Mouse (Mus musculus) forebrain, embryonic 10.5 days (tissue): ENCODE data around the gene Mtrex. TPM values are rescaled to one million over a fixed set of nuclear protein-coding genes. Genes with fewer than 3 reads are reported as not detected.

ENCODE experiments used
- DNase-seq: peaks from one replicate; pipeline ENCODE4 v3.0.0-alpha.2; 2017; ENCODE audit warnings: low spot score; ENCODE audit errors: extremely low spot score
- H3K27ac ChIP-seq: fragments of 300-500 bp; sonication (generic); 2 replicates; pipeline ENCODE4 v1.5.1; 2016; ENCODE audit warnings: mild to moderate bottlenecking
- H3K27me3 ChIP-seq: fragments of 300-500 bp; sonication (generic); 2 replicates; pipeline ENCODE4 v1.6.1; 2016; ENCODE audit warnings: mild to moderate bottlenecking; ENCODE audit not compliant: poor library complexity, severe bottlenecking
- H3K36me3 ChIP-seq: fragments of 300-500 bp; sonication (generic); replicated peaks from 2 replicates; pipeline ENCODE4 v1.6.1; 2016; ENCODE audit warnings: mild to moderate bottlenecking, moderate library complexity
- H3K4me1 ChIP-seq: fragments of 300-500 bp; sonication (generic); 2 replicates; pipeline ENCODE4 v1.6.1; 2016
- H3K4me3 ChIP-seq: fragments of 300-500 bp; sonication (generic); 2 replicates; pipeline ENCODE4 v1.5.1; 2016; ENCODE audit warnings: mild to moderate bottlenecking, moderate library complexity
- H3K9me3 ChIP-seq: fragments of 300-500 bp; sonication (generic); 2 replicates; pipeline ENCODE4 v1.6.1; 2016; ENCODE audit warnings: mild to moderate bottlenecking, moderate library complexity
- WGBS: fragments of 180-500 bp; shearing (Covaris S2); methylation state at CpG from one replicate; pipeline ENCODE4 v1.1.7; 2016; 5-methylcytosine and 5-hydroxymethylcytosine counted together
- polyA plus RNA-seq: library from polyadenylated mRNA; unstranded; fragments of >200 nt; fragmentation: Nextera tagmentation; extraction: Ambion mirVana; gene quantifications from 2 replicates; pipeline ENCODE4 v1.2.1, GENCODE M21; 2016

The Mtrex gene
- polyA plus RNA-seq, 1 experiment from 2014 or later = 99.4 TPM

- Histone ChIP-seq H3K27me3 (no peaks in the 10 kb centered on the region), H3K9me3 (no peaks in the 10 kb centered on the region), H3K27ac (no peak overlapping the region), H3K4me3 (peak overlapping the region; percentile 19; the same call in 1 of the 2 replicates), H3K36me3 (peaks cover 30% of the 10 kb centered on the region), H3K4me1 (peaks cover 28% of the 10 kb centered on the region)
- 87% methylated on average over 6 of the region's 6 CpGs for WGBS
- no peak for DNase-seq
Measured at GRCm38 (mm10) chr13:112925266-112925665, 1.9 kb downstream of the Mtrex start.

- Histone ChIP-seq H3K27ac (no peak overlapping the region), H3K9me3 (no peaks in the 10 kb centered on the region), H3K4me1 (peaks cover 12% of the 10 kb centered on the region), H3K4me3 (no peak overlapping the region), H3K36me3 (peaks cover 65% of the 10 kb centered on the region), H3K27me3 (no peaks in the 10 kb centered on the region)
- no peak for DNase-seq
- 94% methylated on average over 3 of the region's 3 CpGs for WGBS
Measured at GRCm38 (mm10) chr13:112920906-112921305, 6.3 kb downstream of the Mtrex start.

GRCm38 (mm10) chr13:112919141-112919865 is 7.9 kb downstream of the Mtrex start:
- no peak for DNase-seq
- H3K36me3 ChIP-seq = peaks cover 80% of the 10 kb centered on the region
- 93% methylated on average over 4 of the region's 4 CpGs for WGBS
- H3K27me3 ChIP-seq = no peaks in the 10 kb centered on the region
- no peak overlapping the region for H3K4me3 ChIP-seq
- H3K27ac ChIP-seq = no peak overlapping the region
- no peaks in the 10 kb centered on the region for H3K9me3 ChIP-seq
- no peaks in the 10 kb centered on the region for H3K4me1 ChIP-seq

- H3K27ac ChIP-seq = no peak overlapping the region
- no peaks in the 10 kb centered on the region for H3K4me1 ChIP-seq
- H3K9me3 ChIP-seq = no peaks in the 10 kb centered on the region
- H3K27me3 ChIP-seq = no peaks in the 10 kb centered on the region
- H3K4me3 ChIP-seq = no peak overlapping the region
- WGBS = 91% methylated on average over 4 of the region's 4 CpGs
- DNase-seq = no peak
- peaks cover 89% of the 10 kb centered on the region for H3K36me3 ChIP-seq
Measured at GRCm38 (mm10) chr13:112910434-112910833, 16.8 kb downstream of the Mtrex start.

- Histone ChIP-seq H3K4me1 (no peaks in the 10 kb centered on the region), H3K27ac (no peak overlapping the region), H3K9me3 (no peaks in the 10 kb centered on the region), H3K36me3 (peaks cover 89% of the 10 kb centered on the region), H3K27me3 (no peaks in the 10 kb centered on the region), H3K4me3 (no peak overlapping the region)
- peak; percentile 32 for DNase-seq
- WGBS = 79% methylated on average over 4 of the region's 4 CpGs
Measured at GRCm38 (mm10) chr13:112909663-112910062, 17.5 kb downstream of the Mtrex start.

- no peak overlapping the region for H3K27ac ChIP-seq
- H3K36me3 ChIP-seq = peaks cover 97% of the 10 kb centered on the region
- over 99% methylated on average over 3 of the region's 3 CpGs for WGBS
- H3K4me1 ChIP-seq = no peaks in the 10 kb centered on the region
- H3K9me3 ChIP-seq = no peaks in the 10 kb centered on the region
- no peaks in the 10 kb centered on the region for H3K27me3 ChIP-seq
- no peak for DNase-seq
- no peak overlapping the region for H3K4me3 ChIP-seq
Measured at GRCm38 (mm10) chr13:112902176-112902575, 25.0 kb downstream of the Mtrex start.

- Histone ChIP-seq H3K9me3 (no peaks in the 10 kb centered on the region), H3K4me3 (no peak overlapping the region), H3K27me3 (no peaks in the 10 kb centered on the region), H3K27ac (no peak overlapping the region), H3K36me3 (peaks cover 100% of the 10 kb centered on the region), H3K4me1 (no peaks in the 10 kb centered on the region)
- DNase-seq = no peak
- 93% methylated on average over 12 of the region's 12 CpGs for WGBS
Measured at GRCm38 (mm10) chr13:112887234-112887633, 40.0 kb downstream of the Mtrex start.

- Histone ChIP-seq H3K4me3 (no peak overlapping the region), H3K27me3 (no peaks in the 10 kb centered on the region), H3K27ac (no peak overlapping the region), H3K4me1 (no peaks in the 10 kb centered on the region), H3K36me3 (peaks cover 100% of the 10 kb centered on the region), H3K9me3 (no peaks in the 10 kb centered on the region)
- DNase-seq = no peak
- 87% methylated on average over 17 of the region's 17 CpGs for WGBS
Measured at GRCm38 (mm10) chr13:112871500-112872266, 55.5 kb downstream of the Mtrex start.

GRCm38 (mm10) chr13:112870039-112870690 is 57.0 kb downstream of the Mtrex start:
- WGBS = 94% methylated on average over 11 of the region's 11 CpGs
- no peak for DNase-seq
- no peak overlapping the region for H3K27ac ChIP-seq
- H3K27me3 ChIP-seq = no peaks in the 10 kb centered on the region
- H3K36me3 ChIP-seq = peaks cover 100% of the 10 kb centered on the region
- no peaks in the 10 kb centered on the region for H3K4me1 ChIP-seq
- no peaks in the 10 kb centered on the region for H3K9me3 ChIP-seq
- no peak overlapping the region for H3K4me3 ChIP-seq

GRCm38 (mm10) chr13:112867381-112867780 is 59.8 kb downstream of the Mtrex start:
- no peaks in the 10 kb centered on the region for H3K27me3 ChIP-seq
- peaks cover 94% of the 10 kb centered on the region for H3K36me3 ChIP-seq
- no peaks in the 10 kb centered on the region for H3K9me3 ChIP-seq
- no peak overlapping the region for H3K4me3 ChIP-seq
- H3K27ac ChIP-seq = no peak overlapping the region
- no peak for DNase-seq
- WGBS = 93% methylated on average over 8 of the region's 8 CpGs
- no peaks in the 10 kb centered on the region for H3K4me1 ChIP-seq

- WGBS = 93% methylated on average over 7 of the region's 7 CpGs
- Histone ChIP-seq H3K9me3 (no peaks in the 10 kb centered on the region), H3K4me3 (no peak overlapping the region), H3K27ac (no peak overlapping the region), H3K36me3 (peaks cover 88% of the 10 kb centered on the region), H3K27me3 (no peaks in the 10 kb centered on the region), H3K4me1 (no peaks in the 10 kb centered on the region)
- DNase-seq = no peak
Measured at GRCm38 (mm10) chr13:112866782-112867181, 60.4 kb downstream of the Mtrex start.

- Histone ChIP-seq H3K4me3 (no peak overlapping the region), H3K36me3 (peaks cover 70% of the 10 kb centered on the region), H3K4me1 (no peaks in the 10 kb centered on the region), H3K27ac (no peak overlapping the region), H3K9me3 (no peaks in the 10 kb centered on the region), H3K27me3 (no peaks in the 10 kb centered on the region)
- DNase-seq = no peak
- WGBS = 91% methylated on average over 1 of the region's 1 CpGs
Measured at GRCm38 (mm10) chr13:112862978-112863677, 64.1 kb downstream of the Mtrex start.
